Comparison of ENCODE assay signal across 23 mouse cellular contexts in the genomic region with DNA sequence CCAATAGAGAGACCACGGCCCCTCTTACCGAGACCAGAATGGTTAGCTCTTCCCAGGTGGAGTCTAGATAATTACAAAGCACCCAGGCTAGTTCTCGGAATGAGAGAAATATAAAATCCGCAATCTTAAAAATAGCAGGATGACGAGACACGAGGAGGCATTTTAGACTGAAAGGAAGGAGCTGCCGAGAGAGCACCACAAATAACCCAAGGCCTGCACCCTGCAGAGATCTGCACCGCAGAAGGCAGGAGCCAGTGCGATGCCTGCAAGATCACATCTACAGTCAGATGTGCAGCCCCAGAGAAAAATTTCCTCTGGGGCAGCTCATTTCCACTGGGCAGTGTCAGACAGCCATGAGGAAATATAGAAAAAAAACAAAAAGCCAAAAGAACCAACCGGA.
"Had no signal": no experiment of that assay in that cellular context is flagged by ENCODE, and none has a peak within 500 bp of the region (broad histone marks: within the 10 kb centered on the region; RNA-seq: fewer than 3 reads in every experiment).

No protein-coding gene starts in this region.

- H3K4me1 ChIP-seq: midbrain, embryonic 10.5 days; midbrain, embryonic 13.5 days; stomach, embryonic 15.5 days had no signal

- H3K4me3 ChIP-seq: layer of hippocampus, adult 2 months; limb, embryonic 12.5 days; limb, embryonic 15.5 days; lung, embryonic 15.5 days; megakaryocyte, embryonic 14.5 days; midbrain, embryonic 10.5 days; midbrain, embryonic 13.5 days; myocyte; neural tube, embryonic 13.5 days; stomach, embryonic 15.5 days had no signal

- H3K27me3 ChIP-seq: limb, embryonic 12.5 days; limb, embryonic 15.5 days; lung, embryonic 15.5 days; megakaryocyte, embryonic 14.5 days; midbrain, embryonic 13.5 days; neural tube, embryonic 13.5 days; stomach, embryonic 15.5 days had no signal

- DNase-seq: kidney, postnatal 25 days; layer of hippocampus, adult 9-11 months; left cerebral cortex, postnatal 4 days; liver, postnatal 0 days; lung, postnatal 10 days; lung, postnatal 36 days; right cerebral cortex, postnatal 25 days; spleen, adult 18-20 months; thymus, postnatal 25 days had no signal

- H3K9ac ChIP-seq: limb, embryonic 12.5 days; limb, embryonic 15.5 days; liver, embryonic 14.5 days; liver, postnatal 0 days; lung, embryonic 15.5 days; midbrain, embryonic 13.5 days; neural tube, embryonic 13.5 days; stomach, embryonic 15.5 days had no signal

- H3K4me2 ChIP-seq: limb, embryonic 12.5 days; limb, embryonic 15.5 days; liver, embryonic 11.5 days; lung, embryonic 15.5 days; midbrain, embryonic 13.5 days; neural tube, embryonic 13.5 days; stomach, embryonic 15.5 days had no signal

- ATAC-seq: liver, postnatal 0 days; midbrain, embryonic 13.5 days; midbrain, embryonic 16.5 days had no signal

- H3K27ac ChIP-seq: kidney, postnatal 0 days; layer of hippocampus, adult 2 months; limb, embryonic 12.5 days; limb, embryonic 15.5 days; liver, embryonic 14.5 days; lung, embryonic 15.5 days; midbrain, embryonic 10.5 days; midbrain, embryonic 13.5 days; neural tube, embryonic 13.5 days; stomach, embryonic 15.5 days had no signal
